Mouse (Mus musculus) lung, postnatal 0 days (tissue): Measurements from ENCODE around the gene Ybx2. TPM values are rescaled to one million over a fixed set of nuclear protein-coding genes. Genes with fewer than 3 reads are reported as not detected.
A peak's percentile ranks its signal among the peaks of the same experiment; 100 is the strongest.

Experiments used
- ATAC-seq: fragments of 200-750 bp; cut with Nextera tagmentation; 2 replicates; pipeline ENCODE4 v1.8.0; 2017; ENCODE audit warnings: moderate library complexity
- DNase-seq: peaks from one replicate; pipeline ENCODE4 v3.0.0-alpha.2; 2016; ENCODE audit warnings: low spot score
- H3K27ac ChIP-seq: fragments of 300-500 bp; sonication (generic); 2 replicates; pipeline ENCODE4 v1.5.1; 2014; ENCODE audit warnings: antibody characterized with exemption, mild to moderate bottlenecking, low read length, mixed read lengths
- H3K27me3 ChIP-seq: fragments of 300-500 bp; sonication (generic); replicated peaks from 2 replicates; pipeline ENCODE4 v1.6.1; 2014; ENCODE audit warnings: low read length, mixed read lengths; ENCODE audit not compliant: insufficient read depth
- H3K36me3 ChIP-seq: fragments of 300-500 bp; sonication (generic); 2 replicates; pipeline ENCODE4 v1.6.1; 2014; ENCODE audit warnings: low read length, mixed read lengths; ENCODE audit not compliant: insufficient read depth
- H3K4me1 ChIP-seq: fragments of 300-500 bp; sonication (generic); 2 replicates; pipeline ENCODE4 v1.6.1; 2014; ENCODE audit warnings: antibody characterized with exemption, low read depth, low read length, mixed read lengths; ENCODE audit not compliant: insufficient read depth
- H3K4me2 ChIP-seq: fragments of 300-500 bp; sonication (generic); replicated peaks from 2 replicates; pipeline ENCODE4 v1.6.1; 2014; ENCODE audit warnings: low read depth, mild to moderate bottlenecking, low read length, moderate library complexity, mixed read lengths
- H3K4me3 ChIP-seq: fragments of 300-500 bp; sonication (generic); 2 replicates; pipeline ENCODE4 v1.5.1; 2014; ENCODE audit warnings: low read depth, low read length
- H3K9ac ChIP-seq: fragments of 300-500 bp; sonication (generic); replicated peaks from 2 replicates; pipeline ENCODE4 v1.6.1; 2014; ENCODE audit warnings: low read depth, mild to moderate bottlenecking
- H3K9me3 ChIP-seq: fragments of 300-500 bp; sonication (generic); 2 replicates; pipeline ENCODE4 v1.6.1; 2016; ENCODE audit warnings: low read length, mixed read lengths
- CTCF ChIP-seq: IDR thresholded peaks from 2 replicates; pipeline ENCODE4 v1.5.1; 2016; ENCODE audit warnings: antibody characterized with exemption, mild to moderate bottlenecking
- EP300 ChIP-seq: IDR thresholded peaks from 2 replicates; pipeline ENCODE4 v1.6.1; 2016; ENCODE audit warnings: antibody characterized with exemption, mild to moderate bottlenecking, control low read depth
- WGBS: fragments of 180-500 bp; shearing (Covaris S2); extraction: QIAGEN DNeasy Blood & Tissue Kit; methylation state at CpG from one replicate; pipeline ENCODE4 v1.1.7; 2014; 5-methylcytosine and 5-hydroxymethylcytosine counted together
- polyA plus RNA-seq: library from polyadenylated mRNA; unstranded; fragments of >200 nt; fragmentation: Nextera tagmentation; extraction: Ambion mirVana; gene quantifications from 2 replicates; pipeline ENCODE4 v1.2.1, GENCODE M21; 2015

Gene Ybx2
- polyA plus RNA-seq, 1 experiment from 2014 or later = 1.1 TPM

DNA sequence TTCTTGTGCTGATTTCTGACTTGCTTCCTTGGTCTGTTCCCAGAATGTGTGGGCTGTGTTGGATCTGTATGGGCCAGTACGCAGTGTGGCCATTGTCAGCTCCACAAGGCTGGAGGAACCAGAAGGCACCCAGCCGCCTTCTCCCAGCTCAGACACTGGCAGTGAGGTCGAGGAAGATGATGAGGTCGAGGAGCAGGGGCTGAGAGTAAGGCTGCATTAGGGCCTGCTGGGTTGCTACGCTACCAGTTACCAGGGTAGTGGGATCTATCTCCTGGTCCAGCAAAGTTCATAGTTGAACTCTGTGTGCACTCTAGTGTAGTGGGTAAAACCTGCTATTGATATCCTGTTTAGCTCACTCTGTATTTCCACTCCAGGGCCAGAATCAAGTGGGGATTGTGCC is 26.4 kb upstream of the Ybx2 start:
- Histone ChIP-seq H3K9me3 (no peaks in the 10 kb centered on the region), H3K36me3 (peaks cover 60% of the 10 kb centered on the region), H3K9ac (no peak overlapping the region), H3K27me3 (no peaks in the 10 kb centered on the region), H3K27ac (no peak overlapping the region), H3K4me1 (no peaks in the 10 kb centered on the region), H3K4me2 (no peak overlapping the region), H3K4me3 (no peak overlapping the region)
- TF ChIP-seq CTCF (no peak), EP300 (no peak)
- no peak for DNase-seq
- 93% methylated on average over 5 of the region's 5 CpGs for WGBS
- ATAC-seq = no peak

DNA sequence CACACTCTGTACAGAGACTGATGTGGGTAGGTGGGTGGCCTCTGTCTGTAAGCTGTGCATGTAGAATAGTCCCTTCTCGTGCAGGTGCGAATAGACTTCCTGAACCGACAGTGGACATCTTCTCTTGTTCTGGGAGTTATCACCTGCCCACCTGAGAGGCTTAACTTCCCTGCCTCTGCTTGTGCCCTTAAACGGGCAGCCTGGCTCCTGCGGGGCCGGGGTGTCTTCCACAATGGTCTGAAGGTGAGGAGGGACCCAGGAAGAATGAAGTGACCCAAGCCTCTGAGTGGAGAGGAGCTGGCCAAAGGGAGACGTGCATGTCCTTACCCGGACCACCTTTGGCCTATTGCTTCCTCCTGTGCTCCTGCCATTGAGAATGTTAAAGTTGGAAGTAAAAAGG is 25.4 kb upstream of the Ybx2 start:
- Histone ChIP-seq H3K27ac (no peak overlapping the region), H3K4me3 (no peak overlapping the region), H3K4me2 (no peak overlapping the region), H3K36me3 (peaks cover 57% of the 10 kb centered on the region), H3K9ac (no peak overlapping the region), H3K27me3 (no peaks in the 10 kb centered on the region), H3K4me1 (peaks cover 9% of the 10 kb centered on the region; the same call in 1 of the 2 replicates), H3K9me3 (no peaks in the 10 kb centered on the region)
- 94% methylated on average over 8 of the region's 8 CpGs for WGBS
- ATAC-seq = no peak
- no peak for TF ChIP-seq CTCF
- TF ChIP-seq EP300 = no peak
- DNase-seq = no peak

DNA sequence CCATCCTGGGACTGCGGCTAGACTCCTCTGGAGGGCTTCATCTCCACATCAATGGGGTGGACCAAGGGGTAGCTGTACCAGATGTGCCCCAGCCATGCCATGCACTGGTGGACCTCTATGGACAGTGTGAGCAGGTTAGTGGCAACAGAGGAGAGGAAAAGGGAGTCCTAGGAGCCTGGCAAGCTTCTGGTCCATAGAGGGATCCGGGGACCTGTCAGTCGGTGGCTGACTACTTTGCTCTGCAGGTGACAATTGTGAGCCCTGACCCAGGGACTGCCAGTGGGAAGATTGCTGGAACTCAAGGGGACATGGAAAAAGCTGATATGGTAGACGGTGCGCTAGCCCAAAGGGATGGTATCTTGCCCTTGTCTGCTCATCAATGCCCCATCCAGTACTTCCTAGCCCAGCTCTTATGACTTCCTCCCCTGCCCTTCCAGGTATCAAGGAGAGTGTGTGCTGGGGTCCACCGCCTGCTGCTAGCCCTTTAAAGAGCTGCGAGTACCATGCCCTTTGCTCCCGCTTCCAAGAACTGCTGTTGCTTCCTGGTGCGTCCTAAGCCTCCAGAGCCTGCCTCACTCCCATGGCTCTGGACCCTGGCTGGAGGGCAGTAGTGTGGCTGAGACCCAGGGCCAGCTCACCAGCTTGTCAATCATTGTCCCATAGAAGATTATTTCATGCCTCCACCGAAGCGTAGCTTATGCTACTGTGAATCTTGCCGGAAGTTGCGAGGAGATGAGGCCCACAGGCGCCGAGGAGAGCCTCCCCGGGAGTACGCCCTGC is 24.6 kb upstream of the Ybx2 start:
- Histone ChIP-seq H3K27me3 (no peaks in the 10 kb centered on the region), H3K4me2 (no peak overlapping the region), H3K36me3 (peaks cover 56% of the 10 kb centered on the region), H3K4me1 (peaks cover 9% of the 10 kb centered on the region; the same call in 1 of the 2 replicates), H3K27ac (no peak overlapping the region), H3K4me3 (no peak overlapping the region), H3K9ac (no peak overlapping the region), H3K9me3 (no peaks in the 10 kb centered on the region)
- no peak for ATAC-seq
- no peak for DNase-seq
- 87% methylated on average over 17 of the region's 17 CpGs for WGBS
- TF ChIP-seq CTCF = no peak
- TF ChIP-seq EP300 = no peak

DNA sequence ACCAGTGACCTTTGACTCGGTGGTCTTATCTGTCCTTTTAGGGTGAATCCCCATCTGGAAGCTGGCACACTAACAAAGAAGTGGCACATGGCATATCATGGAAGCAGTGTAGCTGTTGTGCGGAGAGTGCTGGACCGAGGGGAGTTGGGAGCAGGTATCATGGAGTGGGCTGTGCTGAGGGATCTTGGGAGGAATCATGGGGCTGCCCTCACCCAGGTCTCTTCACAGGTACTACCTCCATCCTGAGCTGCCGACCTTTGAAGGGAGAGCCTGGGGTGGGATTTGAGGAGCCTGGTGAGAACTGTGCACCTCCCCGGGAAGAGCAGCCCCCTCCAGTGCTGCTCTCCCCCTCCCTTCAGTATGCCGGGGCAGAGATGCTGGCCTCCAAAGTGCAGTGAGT is 23.9 kb upstream of the Ybx2 start:
- 85% methylated on average over 5 of the region's 6 CpGs for WGBS
- Histone ChIP-seq H3K27me3 (no peaks in the 10 kb centered on the region), H3K36me3 (peaks cover 55% of the 10 kb centered on the region)

DNA sequence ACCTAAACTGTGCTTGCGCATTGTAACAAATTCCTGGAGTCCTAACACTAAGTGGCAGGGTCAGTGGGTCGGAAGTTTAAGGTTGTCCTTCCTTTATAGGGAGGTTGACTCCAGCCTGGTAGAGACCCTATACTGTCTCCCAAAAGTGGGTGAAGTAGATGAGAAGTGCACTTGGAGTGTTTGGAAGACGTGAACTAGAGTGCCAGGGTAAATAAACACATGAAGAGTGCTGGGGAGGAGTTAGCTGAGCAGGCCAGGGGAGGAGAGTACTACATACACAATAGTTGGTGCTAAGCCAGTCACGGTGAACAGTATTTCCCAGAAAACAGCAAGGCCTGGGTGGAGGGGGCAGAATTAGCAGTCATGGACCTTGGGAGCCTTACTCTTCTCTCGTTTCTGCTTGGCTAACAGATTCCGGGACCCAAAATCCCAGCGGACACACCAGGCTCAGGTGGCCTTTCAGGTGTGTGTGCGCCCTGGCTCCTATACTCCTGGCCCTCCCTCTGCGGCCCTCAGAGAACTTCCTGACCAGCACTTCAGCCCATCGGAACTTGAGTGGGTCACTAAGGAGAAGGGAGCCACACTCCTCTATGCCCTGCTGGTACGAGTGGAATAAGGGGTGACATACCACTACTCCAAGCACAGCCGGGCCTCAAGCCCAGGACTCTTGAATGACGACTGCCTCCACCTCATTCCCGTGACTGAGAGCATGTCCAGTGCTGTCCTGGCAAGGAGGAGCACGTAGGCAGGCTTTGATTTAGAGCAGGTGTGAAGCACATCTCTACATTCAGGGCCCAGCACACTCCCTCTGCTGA is 22.7 kb upstream of the Ybx2 start:
- Histone ChIP-seq H3K27me3 (no peaks in the 10 kb centered on the region), H3K4me2 (peak overlapping the region; percentile 98), H3K27ac (peak overlapping the region; percentile 86), H3K4me3 (no peak overlapping the region; the same call in 1 of the 2 replicates), H3K36me3 (peaks cover 55% of the 10 kb centered on the region), H3K4me1 (peaks cover 9% of the 10 kb centered on the region; the same call in 1 of the 2 replicates), H3K9ac (no peak overlapping the region), H3K9me3 (no peaks in the 10 kb centered on the region)
- peak; percentile 87 for DNase-seq
- TF ChIP-seq CTCF (no peak), EP300 (0 out of 2 replicates have a peak, but pooled peaks have one; percentile 62)
- ATAC-seq = peak; percentile 83
- 52% methylated on average over 15 of the region's 15 CpGs for WGBS

More for the DNA sequence above, 23.9 kb upstream of the Ybx2 start:
- TF ChIP-seq CTCF = no peak
- DNase-seq (no peak), ATAC-seq (no peak)
- Histone ChIP-seq H3K9me3 (no peaks in the 10 kb centered on the region), H3K4me3 (no peak overlapping the region), H3K4me1 (peaks cover 9% of the 10 kb centered on the region; the same call in 1 of the 2 replicates), H3K27ac (no peak overlapping the region), H3K9ac (no peak overlapping the region), H3K4me2 (no peak overlapping the region)
